8 mouse cellular contexts compared by ENCODE assay signal in genomic region chr8:120589921-120590320, GRCm38 (mm10). TPM values are rescaled to one million over a fixed set of nuclear protein-coding genes. Genes with fewer than 3 reads are reported as not detected.
DNase-seq lines count a peak whose midpoint lies in the region; ATAC-seq and TF ChIP-seq lines count a peak whose summit lies in the region.

No protein-coding gene starts in this region.

- H3K9ac ChIP-seq in limb, embryonic 11.5 days (ENCODE audit: low read length): no peak overlapping the region; the same call in 1 of the 2 replicates

- H3K4me1 ChIP-seq in cortical plate, adult 2 months (ENCODE audit: control insufficient read depth, insufficient read depth, low read length): no peaks in the 10 kb centered on the region
- peaks cover 4% of the 10 kb centered on the region; the same call in 1 of the 2 replicates for H3K4me1 ChIP-seq in limb, embryonic 11.5 days (ENCODE audit: control insufficient read depth, insufficient read depth, low read length)

- WGBS in limb, embryonic 11.5 days: 64% methylated on average over 2 of the region's 2 CpGs

- H3K36me3 ChIP-seq in limb, embryonic 11.5 days (ENCODE audit: control insufficient read depth, insufficient read depth, low read length): no peaks in the 10 kb centered on the region
- no peaks in the 10 kb centered on the region for H3K36me3 ChIP-seq in splenic B cell, adult 2 months (ENCODE audit: control insufficient read depth, insufficient read depth, low read length, poor library complexity, severe bottlenecking)

- DNase-seq in layer of hippocampus, adult 2 months (ENCODE audit: low spot score in 2 of 2): no peak
- DNase-seq in layer of hippocampus, adult 9-10 months (ENCODE audit: low spot score): no peak
- peak; percentile 67 to 76 for DNase-seq in heart, postnatal 14 days
- DNase-seq in limb, embryonic 11.5 days (ENCODE audit: low spot score): no peak
- peak; percentile 27 for DNase-seq in splenic B cell, adult 2 months (ENCODE audit: low read depth, low spot score)
- DNase-seq in ovary, postnatal 36 days (ENCODE audit: low spot score): no peak
- DNase-seq in natural killer cell, adult 2 months (ENCODE audit: low spot score in 2 of 2): no peak

- H3K27ac ChIP-seq in layer of hippocampus, adult 2 months: peak overlapping the region; percentile 81
- H3K27ac ChIP-seq in cortical plate, adult 2 months (ENCODE audit: insufficient read depth, low read length): no peak overlapping the region
- H3K27ac ChIP-seq in limb, embryonic 11.5 days (replicated peaks; ENCODE audit: low read depth, low read length): no peak overlapping the region

- intact Hi-C loops in heart, postnatal 14 days (cut with DNase I): no loop called here

- no peaks in the 10 kb centered on the region for H3K9me3 ChIP-seq in limb, embryonic 11.5 days (ENCODE audit: control insufficient read depth, low read length)

- ATAC-seq in limb, embryonic 11.5 days (ENCODE audit: insufficient number of reproducible peaks, low FRiP score, low TSS enrichment, low read depth): no peak

- no peak for TF ChIP-seq CTCF in layer of hippocampus, adult 2 months (conservative IDR thresholded peaks at IDR 0.05)
- TF ChIP-seq CTCF in cortical plate, adult 2 months (IDR thresholded peaks at IDR 0.05; ENCODE audit: extremely low read depth, insufficient read depth, low read length): no peak

- H3K4me2 ChIP-seq in limb, embryonic 11.5 days (ENCODE audit: low read depth, severe bottlenecking): peak overlapping the region; percentile 49

- no peaks in the 10 kb centered on the region for H3K27me3 ChIP-seq in limb, embryonic 11.5 days (ENCODE audit: control insufficient read depth, insufficient read depth, low read length)
- H3K27me3 ChIP-seq in splenic B cell, adult 2 months (ENCODE audit: control insufficient read depth, insufficient read depth, low read length, poor library complexity, severe bottlenecking): no peaks in the 10 kb centered on the region

- H3K4me3 ChIP-seq in layer of hippocampus, adult 2 months: peak overlapping the region; percentile 47
- peak overlapping the region; percentile 31; the same call in 1 of the 2 replicates for H3K4me3 ChIP-seq in cortical plate, adult 2 months (ENCODE audit: insufficient read depth, low read length)
- peak overlapping the region; percentile 38 for H3K4me3 ChIP-seq in limb, embryonic 11.5 days (ENCODE audit: low read depth, low read length)

- no peak for TF ChIP-seq POLR2A in cortical plate, adult 2 months (IDR thresholded peaks at IDR 0.05; ENCODE audit: extremely low read depth, insufficient read depth, low read length)

RNA-seq across cellular contexts. Expression of gene Gins2, which starts 0.8 kb away (rescaled TPM):
- 1 to 10 TPM; 5.2 to 6.2 TPM for total RNA-seq in layer of hippocampus, adult 2 months (2021)
- polyA plus RNA-seq in cortical plate, adult 2 months (2012; rRNA removed): 2.2 and 2.4 TPM in 2 replicates
- total RNA-seq in heart, postnatal 14 days (2021): 1 to 10 TPM; 3.2 to 6.4 TPM
- polyA plus RNA-seq in limb, embryonic 11.5 days (2014; fragmentation: Nextera tagmentation; extraction: Ambion mirVana): 130 and 132 TPM in 2 replicates

RNA-seq across cellular contexts. Expression of gene 1190005I06Rik, which starts 57.5 kb away (rescaled TPM):
- total RNA-seq in layer of hippocampus, adult 2 months (2021): 10 to 100 TPM; 14.0 to 15.6 TPM
- 10.8 and 11.0 TPM in 2 replicates for polyA plus RNA-seq in cortical plate, adult 2 months (2012; rRNA removed)
- 1 to 10 TPM; 3.7 to 4.0 TPM for total RNA-seq in heart, postnatal 14 days (2021)
- 4.7 and 6.2 TPM in 2 replicates for polyA plus RNA-seq in limb, embryonic 11.5 days (2014; fragmentation: Nextera tagmentation; extraction: Ambion mirVana)

Comparison
In these comparisons a context has a peak if more than half of its experiments do, and no peak if none do; other contexts are left out.
1. DNase-seq: peak in heart, postnatal 14 days (2 of 2) and splenic B cell, adult 2 months (single experiment); none in layer of hippocampus, adult 2 months (0 of 2), layer of hippocampus, adult 9-10 months (single experiment), limb, embryonic 11.5 days (single experiment), ovary, postnatal 36 days (single experiment) and natural killer cell, adult 2 months (0 of 2).
2. Peak in every context shown above with its lines, with median percentiles within 50 percentile points of each other: H3K4me3 ChIP-seq.